Mouse (Mus musculus) erythroblast, embryonic 14.5 days (primary cell): ENCODE measurements around the gene Tmem205. TPM values are rescaled to one million over a fixed set of nuclear protein-coding genes. Genes with fewer than 3 reads are reported as not detected.
A peak's percentile ranks its signal among the peaks of the same experiment; 100 is the strongest.

ENCODE experiments used
- H3K27me3 ChIP-seq: 2 replicates; pipeline ENCODE4 v1.6.1; 2012; ENCODE audit warnings: inconsistent platforms; ENCODE audit not compliant: control insufficient read depth
- H3K36me3 ChIP-seq: 2 replicates; pipeline ENCODE4 v1.6.1; 2012; ENCODE audit warnings: mild to moderate bottlenecking, inconsistent platforms; ENCODE audit not compliant: control insufficient read depth
- H3K4me1 ChIP-seq: 2 replicates; pipeline ENCODE4 v1.6.1; 2012; ENCODE audit warnings: inconsistent platforms; ENCODE audit not compliant: control insufficient read depth
- H3K4me3 ChIP-seq: replicated peaks from 2 replicates; pipeline ENCODE3; 2012; ENCODE audit warnings: moderate library complexity, mild to moderate bottlenecking, inconsistent platforms
- H3K9me3 ChIP-seq: 2 replicates; pipeline ENCODE4 v1.6.1; 2012; ENCODE audit warnings: low read length, inconsistent platforms, mixed read lengths; ENCODE audit not compliant: control insufficient read depth
- GATA1 ChIP-seq: IDR thresholded peaks from 2 replicates; pipeline ENCODE4 v1.6.1; 2012; ENCODE audit warnings: low read length, inconsistent platforms, mixed read lengths
- TAL1 ChIP-seq: IDR thresholded peaks from 3 replicates; pipeline ENCODE4 v1.6.1; 2012; ENCODE audit warnings: low read length, inconsistent platforms, mixed read lengths
- polyA plus RNA-seq: library from polyadenylated mRNA; stranded (reverse); fragments of >175 nt; gene quantifications from 2 replicates; pipeline ENCODE4 v1.2.3, GENCODE M21; 2012

Tmem205 gene
- 0.10 TPM in 2 replicates for polyA plus RNA-seq

DNA sequence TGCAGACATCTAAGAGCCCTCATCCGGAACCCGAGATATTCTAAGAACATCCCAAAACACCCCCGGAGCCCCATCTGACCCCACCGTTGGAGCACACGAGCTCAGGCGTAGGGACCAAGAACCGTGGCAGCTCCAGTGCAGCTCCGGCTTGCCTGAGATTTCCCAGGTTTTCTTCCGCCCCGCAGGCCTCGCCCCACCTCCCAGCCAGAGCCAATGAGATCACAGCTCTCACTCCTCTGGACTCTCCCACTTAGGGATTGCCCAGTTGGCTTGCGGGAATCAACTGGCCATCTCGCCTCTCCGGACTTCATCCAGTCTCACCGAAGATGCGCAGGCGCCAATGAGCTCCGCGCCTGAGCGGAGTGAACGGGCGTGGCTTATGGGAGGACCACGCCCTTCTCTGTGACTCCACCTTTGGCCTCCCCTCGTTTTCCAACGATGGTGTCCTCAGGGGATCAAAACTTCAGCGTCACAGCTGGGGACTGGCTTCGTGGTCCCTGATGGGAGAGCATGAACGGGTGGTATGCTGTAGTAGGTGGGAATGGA lies at the start of gene Tmem205, which contains the start of gene Ccdc159:
Gene Tmem205 (minus strand): TSS at position 349 of the 546 bp plus-strand sequence.
Gene Ccdc159 (plus strand): TSS at position 264 of the 546 bp plus-strand sequence.
- H3K4me3 ChIP-seq = peak within 1 kb of the TSS; percentile 44
- no peaks in the 10 kb centered on the region; the same call in 1 of the 2 replicates for H3K36me3 ChIP-seq
- peaks cover 2% of the 10 kb centered on the region; the same call in 1 of the 2 replicates for H3K9me3 ChIP-seq
- peaks cover 23% of the 10 kb centered on the region for H3K4me1 ChIP-seq
- no peak for TF ChIP-seq GATA1
- TF ChIP-seq TAL1 = no peak
- peaks cover 5% of the 10 kb centered on the region for H3K27me3 ChIP-seq

DNA sequence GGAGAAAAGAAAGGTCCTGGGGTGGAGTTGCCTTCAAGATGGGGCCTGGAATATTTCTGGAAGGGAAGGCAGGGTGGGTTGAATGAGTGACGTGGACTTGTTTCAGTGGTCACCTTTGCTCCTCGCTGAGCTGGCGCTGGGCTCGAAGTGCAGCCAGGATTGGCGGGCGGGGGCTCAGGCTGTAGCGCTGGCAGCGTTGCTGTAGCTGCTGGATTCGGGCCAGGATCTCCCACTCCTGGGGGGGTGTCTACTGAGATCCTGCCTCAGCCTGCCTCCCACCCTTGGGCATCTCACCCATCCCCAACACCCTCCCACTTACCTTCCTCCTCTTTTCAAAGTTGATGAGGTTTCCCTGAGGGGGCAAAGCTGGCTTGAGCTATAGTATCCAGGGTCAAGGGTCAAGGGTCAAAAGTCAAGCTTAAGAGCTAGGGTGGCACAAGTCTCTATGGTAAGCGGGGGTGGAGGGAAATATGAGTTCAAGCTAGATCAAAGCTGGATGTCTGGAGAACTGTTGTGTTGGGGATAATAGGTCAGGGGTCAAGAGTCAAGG lies 49.3 kb upstream of the Tmem205 start:
- Histone ChIP-seq H3K36me3 (no peaks in the 10 kb centered on the region), H3K4me1 (peaks cover 14% of the 10 kb centered on the region), H3K9me3 (peaks cover 4% of the 10 kb centered on the region), H3K4me3 (no peak overlapping the region), H3K27me3 (peaks cover 43% of the 10 kb centered on the region)
- TF ChIP-seq GATA1 (no peak), TAL1 (no peak)

DNA sequence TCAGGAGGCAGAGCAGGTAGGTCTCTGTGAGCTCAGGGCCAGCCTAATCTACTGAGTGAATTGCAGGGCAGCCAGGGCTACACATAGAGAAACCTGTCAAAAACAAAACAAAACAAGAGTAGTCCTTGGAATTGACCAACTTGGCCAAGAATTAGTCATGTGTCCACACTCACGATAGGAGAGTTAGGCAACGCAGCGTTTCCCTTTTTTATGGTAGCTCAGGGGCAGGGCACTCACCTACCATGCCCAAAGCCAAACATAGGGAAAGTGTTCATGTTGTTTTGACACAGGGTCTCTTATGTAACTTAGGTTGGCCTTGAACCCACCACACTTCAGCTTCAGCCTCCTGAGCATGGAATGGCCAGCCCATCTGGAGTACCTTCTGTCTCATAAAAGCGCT lies 41.9 kb upstream of the Tmem205 start:
- TF ChIP-seq GATA1 (no peak), TAL1 (no peak)
- no peaks in the 10 kb centered on the region for H3K36me3 ChIP-seq
- peaks cover 16% of the 10 kb centered on the region for H3K4me1 ChIP-seq
- H3K9me3 ChIP-seq = no peaks in the 10 kb centered on the region
- H3K27me3 ChIP-seq = peaks cover 12% of the 10 kb centered on the region
- H3K4me3 ChIP-seq = no peak overlapping the region

DNA sequence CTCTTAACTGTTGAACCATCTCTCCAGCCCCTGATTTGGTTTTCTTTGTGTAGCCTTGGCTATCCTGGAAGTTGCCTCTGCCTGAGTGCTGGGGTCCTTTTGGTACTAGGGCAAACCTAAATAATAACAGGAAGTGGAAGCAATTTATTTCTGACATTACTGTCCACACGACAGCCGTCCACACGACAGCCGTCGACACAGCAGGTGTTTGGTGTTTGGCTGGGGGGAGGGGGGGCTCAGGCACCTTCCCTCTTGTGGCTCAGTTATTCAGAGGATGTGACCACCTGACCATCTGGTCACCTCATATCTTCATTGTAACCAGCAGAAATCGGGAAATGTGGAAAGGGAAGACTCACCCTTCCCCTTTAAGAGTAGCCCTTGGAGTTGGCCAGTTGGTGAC lies 41.5 kb upstream of the Tmem205 start:
- H3K4me3 ChIP-seq = no peak overlapping the region
- TF ChIP-seq GATA1 (no peak), TAL1 (no peak)
- no peaks in the 10 kb centered on the region for H3K9me3 ChIP-seq

DNA sequence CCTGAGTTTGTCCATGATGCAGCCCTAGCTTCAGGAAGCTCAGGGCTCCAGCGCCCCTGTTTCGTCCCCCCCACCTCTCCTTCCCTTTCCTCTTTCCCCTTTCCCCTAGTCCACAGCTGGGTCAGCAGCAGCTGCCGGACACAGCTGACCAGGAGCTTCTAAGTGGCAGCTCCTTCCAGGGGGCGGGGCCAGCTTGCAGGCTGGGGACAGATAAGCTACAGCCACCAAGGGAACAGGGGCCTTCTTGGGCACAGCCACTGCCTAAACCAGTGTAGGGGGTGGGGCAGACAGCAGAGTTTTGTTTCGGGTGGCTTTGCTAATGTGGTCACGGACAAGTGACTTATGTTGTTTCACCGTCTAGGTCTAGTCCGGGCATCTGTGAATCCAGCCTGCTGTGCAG lies 36.1 kb upstream of the Tmem205 start, which contains the start of gene Epor:
Gene Epor (minus strand): TSS at position 90 of the 400 bp plus-strand sequence.
- Histone ChIP-seq H3K4me3 (peak within 1 kb of the TSS; percentile 99), H3K4me1 (peaks cover 55% of the 10 kb centered on the region), H3K9me3 (no peaks in the 10 kb centered on the region), H3K36me3 (peaks cover 48% of the 10 kb centered on the region), H3K27me3 (peaks cover 8% of the 10 kb centered on the region; the same call in 1 of the 2 replicates)
- TF ChIP-seq GATA1 (peak; percentile 91), TAL1 (peak; percentile 38; the same call in 1 of the 3 replicates)

More for the DNA sequence above, 41.5 kb upstream of the Tmem205 start:
- Histone ChIP-seq H3K4me1 (peaks cover 21% of the 10 kb centered on the region), H3K27me3 (peaks cover 12% of the 10 kb centered on the region), H3K36me3 (no peaks in the 10 kb centered on the region)

DNA sequence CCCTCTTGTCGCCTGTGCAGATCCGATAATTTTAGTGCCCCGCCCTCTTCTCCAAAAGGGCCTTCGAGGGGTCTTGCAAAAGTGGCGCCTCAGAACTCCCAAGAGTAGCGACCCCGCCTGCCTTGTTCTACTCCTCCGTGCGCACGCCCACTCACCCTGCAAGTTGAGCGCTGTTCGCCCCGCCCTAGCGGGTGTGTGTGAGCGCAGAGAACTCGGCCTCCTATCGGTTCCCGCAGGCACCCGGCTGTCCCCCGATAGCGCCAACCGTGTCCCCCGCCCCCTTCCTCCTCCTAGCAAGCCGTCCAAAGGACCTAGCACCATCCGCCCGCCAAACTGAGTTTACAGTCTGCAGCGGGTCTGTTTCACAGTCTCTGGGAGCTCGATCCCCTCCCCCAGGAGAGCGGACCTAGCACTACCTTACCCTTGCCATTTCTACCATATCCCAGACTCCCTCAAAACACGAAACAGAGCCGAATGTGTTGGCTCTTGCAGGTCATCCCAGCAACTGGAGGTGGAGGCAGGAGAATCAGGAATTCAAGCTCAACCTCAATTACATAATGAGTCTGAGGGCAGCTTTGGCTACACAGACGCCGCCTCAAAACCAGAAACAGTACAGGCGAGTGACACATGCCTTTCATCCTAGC lies 35.2 kb upstream of the Tmem205 start:
- Histone ChIP-seq H3K9me3 (no peaks in the 10 kb centered on the region), H3K4me1 (peaks cover 62% of the 10 kb centered on the region), H3K27me3 (peaks cover 5% of the 10 kb centered on the region; the same call in 1 of the 2 replicates), H3K4me3 (peak overlapping the region; percentile 99), H3K36me3 (peaks cover 57% of the 10 kb centered on the region)
- TF ChIP-seq GATA1 (peak; percentile 92), TAL1 (peak; percentile 96)

DNA sequence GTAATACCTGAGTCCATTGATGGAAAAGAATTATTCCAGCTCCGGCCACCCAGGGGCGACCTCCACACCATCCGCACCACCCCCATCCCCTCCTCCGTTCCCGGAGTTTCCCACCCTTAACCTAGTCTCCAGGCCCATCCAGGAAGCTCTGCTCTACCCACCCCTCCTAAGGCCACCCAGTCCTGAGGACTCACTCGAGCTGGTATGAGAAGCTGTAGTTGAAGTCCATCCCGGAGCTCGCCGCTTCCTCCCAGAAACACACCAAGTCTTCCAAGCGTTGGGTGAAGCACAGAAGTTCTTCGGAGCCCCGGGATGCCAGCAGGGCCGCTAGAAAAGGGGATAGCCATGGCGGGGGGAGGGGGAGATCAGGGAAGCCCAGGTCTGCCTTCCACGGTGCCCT lies 34.7 kb upstream of the Tmem205 start:
- H3K4me1 ChIP-seq = peaks cover 68% of the 10 kb centered on the region
- H3K27me3 ChIP-seq = peaks cover 5% of the 10 kb centered on the region; the same call in 1 of the 2 replicates
- TF ChIP-seq GATA1 (no peak), TAL1 (no peak)
- peaks cover 62% of the 10 kb centered on the region for H3K36me3 ChIP-seq
- peak overlapping the region; percentile 99 for H3K4me3 ChIP-seq
- no peaks in the 10 kb centered on the region for H3K9me3 ChIP-seq

DNA sequence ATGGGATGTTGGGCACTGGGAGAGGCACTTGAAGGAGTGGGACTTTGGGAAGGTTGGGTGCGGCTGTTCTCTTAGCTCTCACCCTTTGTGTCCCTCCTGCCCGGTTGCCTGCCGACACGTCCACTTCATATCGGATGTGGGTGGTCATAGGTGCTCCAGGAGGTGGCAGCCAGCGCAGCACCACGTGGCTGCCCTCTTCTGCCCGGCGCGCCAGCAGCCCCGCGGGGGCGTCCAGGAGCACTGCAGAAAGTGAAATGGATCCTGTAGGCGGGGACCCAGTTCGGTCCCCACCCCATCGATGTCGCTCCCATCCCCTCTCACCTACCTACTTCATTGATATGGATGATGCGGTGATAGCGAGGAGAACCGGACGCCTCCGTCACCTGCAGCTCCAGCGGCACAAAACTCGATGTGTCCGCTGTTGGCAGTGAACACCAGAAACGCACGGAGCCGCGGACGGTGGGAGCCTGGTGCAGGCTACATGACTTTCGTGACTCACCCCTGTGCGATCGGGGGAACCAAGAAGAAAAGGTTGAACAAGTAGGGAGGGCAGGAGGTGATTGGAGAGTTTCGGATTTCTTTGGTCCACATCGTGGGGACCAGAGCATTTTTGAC lies 34.1 kb upstream of the Tmem205 start:
- no peak for TF ChIP-seq TAL1
- TF ChIP-seq GATA1 = no peak; the same call in 1 of the 2 replicates
- Histone ChIP-seq H3K9me3 (no peaks in the 10 kb centered on the region), H3K4me3 (peak overlapping the region; percentile 99), H3K27me3 (peaks cover 5% of the 10 kb centered on the region; the same call in 1 of the 2 replicates), H3K4me1 (peaks cover 73% of the 10 kb centered on the region), H3K36me3 (peaks cover 67% of the 10 kb centered on the region)

DNA sequence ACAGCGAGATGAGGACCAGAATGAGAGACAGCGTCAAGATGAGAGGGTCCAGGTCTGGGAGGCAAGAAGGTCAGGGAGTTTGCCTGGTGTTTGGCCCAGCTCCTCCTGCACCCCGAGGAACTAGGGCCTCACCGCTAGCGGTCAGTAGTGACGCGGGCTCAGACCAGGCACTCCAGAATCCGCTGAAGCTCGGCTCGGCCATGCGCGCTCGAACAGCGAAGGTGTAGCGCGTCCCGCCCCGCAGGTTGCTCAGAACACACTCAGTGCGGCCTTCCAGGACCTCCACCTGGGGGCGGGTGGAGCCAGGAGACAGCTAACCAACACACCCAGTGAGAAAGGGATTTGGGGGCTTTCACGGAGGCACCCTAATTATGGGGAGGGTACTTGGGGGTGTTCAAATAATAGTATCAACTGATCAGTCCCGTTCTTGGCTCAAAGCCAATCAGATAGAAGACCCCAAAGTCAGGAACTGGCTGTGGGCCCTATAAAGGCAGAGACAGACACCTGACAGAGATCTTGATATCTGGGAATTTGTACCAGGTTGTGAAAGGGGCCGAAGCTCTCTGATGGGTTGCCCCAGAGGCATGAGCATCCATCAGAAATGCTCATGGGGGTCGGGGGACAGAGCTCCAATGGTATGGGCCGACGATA lies 33.3 kb upstream of the Tmem205 start:
- TF ChIP-seq GATA1 (no peak), TAL1 (no peak)
- peaks cover 69% of the 10 kb centered on the region for H3K36me3 ChIP-seq
- peaks cover 5% of the 10 kb centered on the region; the same call in 1 of the 2 replicates for H3K27me3 ChIP-seq
- H3K4me3 ChIP-seq = peak overlapping the region; percentile 99
- no peaks in the 10 kb centered on the region for H3K9me3 ChIP-seq
- peaks cover 79% of the 10 kb centered on the region for H3K4me1 ChIP-seq
